Mouse (Mus musculus) CH12.LX (cell line): Measurements from ENCODE around the gene Stx1a. TPM values are rescaled to one million over a fixed set of nuclear protein-coding genes. Genes with fewer than 3 reads are reported as not detected.

Source experiments
- DNase-seq: peaks from one replicate; pipeline ENCODE4 v3.0.0-alpha.2; 2013; ENCODE audit errors: extremely low read depth
- H3K27ac ChIP-seq: 2 replicates; pipeline ENCODE4 v1.5.1; 2012; ENCODE audit warnings: low read depth, mild to moderate bottlenecking, control low read depth, moderate library complexity; ENCODE audit not compliant: insufficient read depth
- H3K27me3 ChIP-seq: replicated peaks from 2 replicates; pipeline ENCODE3; 2012; ENCODE audit warnings: inconsistent platforms
- H3K36me3 ChIP-seq, 2 experiments: replicated peaks in 1 of 2; 2 replicates each; pipeline versions ENCODE3 to v1.6.1; 2012; ENCODE audit warnings: inconsistent platforms in 1 of 2, low read length in 1 of 2, mild to moderate bottlenecking in 1 of 2, mixed read lengths in 1 of 2, moderate library complexity in 1 of 2; ENCODE audit not compliant: control insufficient read depth in 1 of 2, insufficient read depth in 1 of 2
- H3K4me1 ChIP-seq, 2 experiments: 2 replicates each; pipeline ENCODE4 v1.6.1; 2012; ENCODE audit warnings: inconsistent platforms in 1 of 2, moderate library complexity in 1 of 2; ENCODE audit not compliant: insufficient read depth in 2 of 2, control insufficient read depth in 1 of 2
- H3K4me2 ChIP-seq: 2 replicates; pipeline ENCODE4 v1.6.1; 2012; ENCODE audit warnings: low read depth, mild to moderate bottlenecking, control low read depth; ENCODE audit not compliant: poor library complexity, insufficient read depth, severe bottlenecking
- H3K4me3 ChIP-seq, 3 experiments: fragments of 150-350 bp in 1 of 3; sonication (generic) in 1 of 3; replicated peaks in 1 of 3; 2 replicates each; pipeline versions ENCODE3 to v1.5.1; 2011 to 2012; ENCODE audit warnings: low read depth in 2 of 3, low read length in 2 of 3, mild to moderate bottlenecking in 2 of 3, moderate library complexity in 2 of 3, control low read depth in 1 of 3, improper control_type of control experiment in 1 of 3, inconsistent platforms in 1 of 3, mixed read lengths in 1 of 3; ENCODE audit not compliant: poor library complexity in 1 of 3
- H3K79me2 ChIP-seq: replicated peaks from 2 replicates; pipeline ENCODE4 v1.6.1; 2012; ENCODE audit warnings: mild to moderate bottlenecking, moderate library complexity; ENCODE audit not compliant: control insufficient read depth, poor library complexity, insufficient read depth, severe bottlenecking; ENCODE audit errors: extremely low read depth
- H3K9ac ChIP-seq: 2 replicates; pipeline ENCODE4 v1.6.1; 2012; ENCODE audit warnings: low read depth, mild to moderate bottlenecking, control low read depth, moderate library complexity; ENCODE audit not compliant: insufficient read depth
- H3K9me3 ChIP-seq: replicated peaks from 2 replicates; pipeline ENCODE3; 2012; ENCODE audit warnings: low read length, inconsistent platforms, mixed read lengths
- CHD2 ChIP-seq: IDR thresholded peaks from 2 replicates; pipeline ENCODE4 v1.6.1; 2011; ENCODE audit warnings: low read length, improper control_type of control experiment
- E2F4 ChIP-seq: IDR thresholded peaks from 2 replicates; pipeline ENCODE4 v1.6.1; 2011; ENCODE audit warnings: low read depth, low read length, improper control_type of control experiment; ENCODE audit not compliant: insufficient replicate concordance
- ELF1 ChIP-seq: IDR thresholded peaks from 2 replicates; pipeline ENCODE4 v1.6.1; 2014; ENCODE audit warnings: low read depth, mild to moderate bottlenecking, inconsistent platforms, low read length, improper control_type of control experiment
- IRF4 ChIP-seq: IDR thresholded peaks from 2 replicates; pipeline ENCODE4 v1.6.1; 2014; ENCODE audit warnings: low read depth, mild to moderate bottlenecking, inconsistent platforms, low read length, improper control_type of control experiment
- JUN ChIP-seq: IDR thresholded peaks from 2 replicates; pipeline ENCODE4 v1.6.1; 2011; ENCODE audit warnings: low read depth, mild to moderate bottlenecking, low read length, improper control_type of control experiment, moderate library complexity; ENCODE audit not compliant: insufficient read depth
- MAFK ChIP-seq: IDR thresholded peaks from 2 replicates; pipeline ENCODE4 v1.6.1; 2011; ENCODE audit warnings: low read length, improper control_type of control experiment; ENCODE audit not compliant: insufficient replicate concordance
- NELFE ChIP-seq: IDR thresholded peaks from 2 replicates; pipeline ENCODE4 v1.6.1; 2011; ENCODE audit warnings: low read depth, low read length, improper control_type of control experiment
- POLR2A ChIP-seq: IDR thresholded peaks from 2 replicates; pipeline ENCODE4 v1.6.1; 2011; ENCODE audit warnings: low read depth, mild to moderate bottlenecking, improper control_type of control experiment, low read length
- RAD21 ChIP-seq: IDR thresholded peaks from 2 replicates; pipeline ENCODE4 v1.6.1; 2011; ENCODE audit warnings: low read depth, mild to moderate bottlenecking, low read length, improper control_type of control experiment, moderate library complexity
- ZC3H11A ChIP-seq: IDR thresholded peaks from 2 replicates; pipeline ENCODE4 v1.6.1; 2012; ENCODE audit warnings: low read depth, mild to moderate bottlenecking, inconsistent platforms, low read length, improper control_type of control experiment
- dilution Hi-C: fragments of 300-500 bp; cut with MboI; formaldehyde crosslinking; loops from 2 replicates; pipeline ENCODE4 v1.14.3; 2020; ENCODE audit warnings: low sequenced_read_pairs; ENCODE audit not compliant: extremely low pct_unique_long_range_greater_than_20kb, extremely low pct_ligation_motif_present
- in situ Hi-C: fragments of 300-500 bp; cut with MboI; formaldehyde crosslinking; loops from 3 replicates; pipeline ENCODE4 v1.14.3; 2019; ENCODE audit warnings: low sequenced_read_pairs, low pct_ligation_motif_present, low pct_unique_long_range_greater_than_20kb, mixed read lengths
- polyA plus RNA-seq: library from polyadenylated mRNA; unstranded; fragments of >175 nt; gene quantifications from 2 replicates; pipeline ENCODE4 v1.2.1, GENCODE M21; 2012; ENCODE audit warnings: low read depth; ENCODE audit not compliant: insufficient read length
- total RNA-seq, 2 experiments: library from RNA; depleted of rRNA; stranded (reverse); fragments of 300-350 nt in 1 of 2; fragments of >200 nt in 1 of 2; gene quantifications; 2 replicates each; pipeline ENCODE4 v1.2.3; 2012 to 2014

Stx1a gene
- total and polyA plus RNA-seq, 3 experiments: 1.1 to 3.0 (median 2.0) TPM

- dilution Hi-C loops (no loop called here), in situ Hi-C loops (no loop called here)
- H3K4me3 ChIP-seq: no peak overlapping the region
- no peaks in the 10 kb centered on the region for H3K27me3 ChIP-seq
- no peak overlapping the region for H3K4me2 ChIP-seq
- peaks cover 0 to 48% of the 10 kb centered on the region in 2 experiments for H3K36me3 ChIP-seq
- H3K27ac ChIP-seq: no peak overlapping the region
- no peak for DNase-seq
- no peak for TF ChIP-seq RAD21
- TF ChIP-seq ZC3H11A: no peak
- no peak for TF ChIP-seq JUN
- no peak for TF ChIP-seq ELF1
- TF ChIP-seq NELFE: no peak
- no peak for TF ChIP-seq IRF4
- TF ChIP-seq, all 38 proteins: peak for 0
- 0 out of 4 replicates have a peak, but pooled peaks cover 0 to 2% of the 10 kb centered on the region in 2 experiments for H3K4me1 ChIP-seq
- no peak overlapping the region for H3K9ac ChIP-seq
- peaks cover 3% of the 10 kb centered on the region for H3K9me3 ChIP-seq
- no peaks in the 10 kb centered on the region for H3K79me2 ChIP-seq
Observed at GRCm38 (mm10) chr5:135039541-135039940, 16.3 kb downstream of the Stx1a start.

- in situ Hi-C loops: no loop called here
- no peak for TF ChIP-seq POLR2A
- TF ChIP-seq CHD2: no peak
- TF ChIP-seq E2F4: no peak
- TF ChIP-seq, all 38 proteins: peak for 0
- Histone ChIP-seq H3K27ac (no peak overlapping the region), H3K4me2 (no peak overlapping the region), H3K4me1 (0 out of 4 replicates have a peak, but pooled peaks cover 0 to 2% of the 10 kb centered on the region in 2 experiments), H3K79me2 (no peaks in the 10 kb centered on the region), H3K27me3 (no peaks in the 10 kb centered on the region), H3K36me3 (peaks cover 0 to 52% of the 10 kb centered on the region in 2 experiments), H3K4me3 (no peak overlapping the region), H3K9me3 (no peaks in the 10 kb centered on the region), H3K9ac (no peak overlapping the region)
- DNase-seq: no peak
- dilution Hi-C loops: no loop called here
Observed at GRCm38 (mm10) chr5:135040059-135040458, 16.8 kb downstream of the Stx1a start.

- dilution Hi-C loops (no loop called here), in situ Hi-C loops (no loop called here)
- Histone ChIP-seq H3K79me2 (no peaks in the 10 kb centered on the region), H3K27me3 (no peaks in the 10 kb centered on the region), H3K4me3 (no peak overlapping the region), H3K27ac (no peak overlapping the region), H3K4me1 (no peaks in the 10 kb centered on the region), H3K4me2 (no peak overlapping the region), H3K9me3 (no peaks in the 10 kb centered on the region), H3K9ac (no peak overlapping the region), H3K36me3 (peaks cover 0 to 59% of the 10 kb centered on the region in 2 experiments)
- no peak for TF ChIP-seq MAFK
- no peak for DNase-seq
Observed at GRCm38 (mm10) chr5:135040777-135041176, 17.5 kb downstream of the Stx1a start.
